Mouse (Mus musculus): ENCODE results near the gene Mrpl34.
A peak's percentile ranks its signal among the peaks of the same experiment; 100 is the strongest.

- no peak for TF ChIP-seq CTCF (IDR thresholded peaks at IDR 0.05; ENCODE audit: low read depth)
- TF ChIP-seq EP300 (IDR thresholded peaks at IDR 0.05; ENCODE audit: low read depth), result peak; percentile 48
Measured at GRCm38 (mm10) chr8:71511644-71512043, 46.9 kb downstream of the Mrpl34 start, which contains the start of gene Plvap.

Data from liver, postnatal 0 days (tissue).